Mouse (Mus musculus): ENCODE results near the gene Kdf1.

Gene Kdf1

DNA sequence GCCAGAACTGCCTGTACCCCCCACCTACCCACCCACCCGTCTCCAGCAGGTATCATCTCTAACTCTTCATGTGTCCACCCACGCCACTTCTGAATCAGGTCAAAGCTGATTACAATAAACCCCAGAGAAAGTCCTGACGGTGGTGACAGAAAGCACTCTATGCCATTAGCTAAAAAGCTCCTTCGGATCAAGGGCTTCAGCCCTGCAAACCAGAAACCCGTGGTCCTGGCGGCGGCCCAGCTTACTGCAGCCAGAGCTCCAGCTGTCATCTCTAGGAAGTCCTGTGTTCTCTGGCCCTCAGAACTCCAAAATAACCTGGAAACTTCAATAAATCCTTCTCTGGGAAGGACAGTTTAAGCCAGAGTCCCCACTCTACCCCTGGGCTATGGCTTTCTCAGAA, 23.1 kb upstream of the Kdf1 start:
- CTCF ChIA-PET: interaction anchor here (1.1 kb wide), 1 partner anchor 18 kb away, joined by 3 read pairs; no protein-coding TSS in a partner anchor

GRCm38 (mm10) chr4:133496738-133497445, 21.9 kb upstream of the Kdf1 start:
- CTCF ChIA-PET: no interaction called here

- CTCF ChIA-PET: interaction anchor here (0.7 kb wide), 1 partner anchor 90 kb away, joined by 3 read pairs; no protein-coding TSS in a partner anchor
Observed at GRCm38 (mm10) chr4:133497461-133498159, 21.2 kb upstream of the Kdf1 start.

DNA sequence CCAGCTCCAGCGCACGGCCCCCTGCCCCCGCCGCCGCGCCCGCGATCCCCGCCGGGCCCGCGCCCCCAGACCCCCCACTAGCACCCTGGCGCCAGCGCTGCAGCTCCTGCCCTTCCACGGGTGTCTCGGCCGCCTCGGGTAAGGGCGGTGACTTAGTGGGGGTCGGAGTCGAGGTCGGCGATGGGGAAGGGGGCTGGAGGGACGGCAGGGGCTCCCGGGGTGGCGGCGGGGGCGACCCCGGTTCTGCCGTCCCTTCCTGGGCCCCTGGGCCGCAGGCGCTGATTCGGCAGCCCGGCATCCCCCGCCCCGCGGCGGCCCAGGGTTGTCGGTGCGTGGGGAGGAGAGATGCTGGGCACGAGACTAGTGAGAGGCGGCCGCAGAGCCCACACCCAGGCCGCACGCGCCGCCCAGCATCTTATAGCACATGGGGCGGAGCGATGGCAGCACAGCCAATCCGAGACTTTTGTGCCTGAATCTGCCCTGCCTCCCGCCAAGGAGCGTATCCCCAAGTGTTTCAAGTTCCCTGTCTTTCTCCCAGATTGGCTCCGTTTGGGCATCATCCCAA, 20.5 kb upstream of the Kdf1 start, which contains the start of gene Trnp1:
Gene Trnp1 (minus strand): TSS at position 391 of the 565 bp plus-strand sequence.
- CTCF ChIA-PET: interaction anchor here (0.7 to 1.4 kb wide), 2 partner anchors 17 to 90 kb away, joined by 3 to 18 read pairs; no protein-coding TSS in a partner anchor

- CTCF ChIA-PET: no interaction called here
Observed at GRCm38 (mm10) chr4:133501514-133501913, 17.2 kb upstream of the Kdf1 start.

DNA sequence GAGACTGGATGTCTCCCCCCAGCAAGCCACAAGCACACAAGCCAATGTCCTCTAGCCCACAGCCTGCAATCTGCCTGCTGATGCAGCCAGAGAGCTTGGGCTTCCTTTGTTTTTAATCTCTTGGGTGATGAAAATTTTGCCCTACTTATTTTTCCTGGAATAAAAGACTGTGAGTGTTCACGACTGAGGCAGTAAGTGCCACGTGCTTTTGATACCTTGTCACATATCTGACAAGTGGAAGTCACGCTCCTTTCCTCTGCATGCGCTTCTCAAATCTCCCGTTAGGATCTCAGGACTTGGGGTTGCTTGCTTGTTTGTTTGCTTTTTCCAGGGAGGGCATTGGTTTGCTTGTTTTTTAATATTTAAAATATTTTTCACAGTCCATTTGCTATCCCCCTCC, 14.5 kb upstream of the Kdf1 start:
- CTCF ChIA-PET: no interaction called here

DNA sequence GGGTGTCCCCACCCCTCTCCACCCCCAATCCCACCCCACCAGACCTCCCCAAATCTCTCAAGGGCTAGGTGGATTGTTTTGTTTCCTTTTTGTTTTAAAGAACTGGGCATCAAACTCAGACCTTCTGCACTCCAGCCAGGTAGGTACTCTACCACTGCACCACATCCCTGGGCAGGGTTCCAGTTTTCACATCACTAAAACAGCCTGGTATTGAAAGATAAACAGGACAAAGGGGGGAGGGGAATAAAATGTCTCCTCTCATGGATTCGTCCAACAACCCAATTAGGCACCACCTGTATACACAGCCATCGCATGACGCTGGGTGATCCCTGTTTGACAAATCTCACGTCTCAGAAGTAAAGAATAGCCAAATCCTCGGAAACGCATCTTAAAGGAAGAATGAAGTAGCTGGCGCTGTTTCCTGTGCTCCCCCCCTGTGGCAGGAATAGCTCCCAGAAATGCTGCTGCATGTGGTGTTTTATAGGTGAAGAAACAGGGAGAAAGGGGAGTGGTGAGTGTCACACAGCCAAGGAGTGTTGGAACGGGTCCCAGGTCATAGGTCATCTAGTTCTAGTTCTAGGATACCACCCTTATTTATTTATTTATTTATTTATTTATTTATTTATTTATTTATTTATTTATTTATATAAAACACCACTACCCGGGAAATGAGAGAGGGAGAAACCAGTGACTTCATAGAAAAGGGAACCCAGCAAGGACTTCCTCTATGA, 13.8 kb upstream of the Kdf1 start:
- CTCF ChIA-PET: no interaction called here

DNA sequence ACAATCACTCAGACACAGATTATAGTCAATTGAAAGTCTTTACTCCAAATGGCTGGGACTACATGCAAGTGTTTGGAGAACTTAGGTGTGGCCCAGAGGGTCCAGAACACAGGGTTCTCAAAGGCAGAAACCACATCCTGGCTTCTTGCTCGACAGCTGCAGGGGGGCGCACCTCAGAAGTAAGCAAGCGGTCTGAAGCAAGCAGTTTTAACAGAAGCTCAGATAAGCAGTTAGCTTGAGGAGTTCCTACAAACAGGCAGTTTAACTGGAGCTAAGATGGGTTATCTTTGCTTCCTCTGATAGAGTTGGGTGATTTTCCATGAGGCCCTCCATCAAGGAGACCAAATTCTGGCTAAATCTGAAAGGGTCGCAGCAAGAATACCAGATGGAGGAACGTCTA, 12.2 kb upstream of the Kdf1 start:
- CTCF ChIA-PET: no interaction called here

DNA sequence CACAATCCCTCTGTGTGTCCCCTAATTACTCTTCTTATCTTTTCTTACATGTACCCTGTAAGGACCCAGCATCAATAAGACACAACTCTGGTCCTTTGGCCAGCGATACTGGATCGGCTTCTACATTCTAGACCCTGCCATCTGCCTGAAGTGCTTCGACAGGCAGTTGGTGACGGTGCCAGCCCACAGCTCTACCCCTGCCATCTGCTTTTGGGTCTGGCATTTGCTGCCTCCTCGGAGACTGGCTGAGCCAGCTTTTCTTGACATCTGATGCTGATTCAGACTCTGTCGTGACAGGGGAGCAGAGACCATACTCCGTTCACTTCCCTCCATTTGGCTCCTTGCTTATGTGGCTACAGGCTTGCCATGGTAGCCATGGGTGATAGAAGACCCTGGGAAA, 9.8 kb upstream of the Kdf1 start:
- CTCF ChIA-PET: no interaction called here

DNA sequence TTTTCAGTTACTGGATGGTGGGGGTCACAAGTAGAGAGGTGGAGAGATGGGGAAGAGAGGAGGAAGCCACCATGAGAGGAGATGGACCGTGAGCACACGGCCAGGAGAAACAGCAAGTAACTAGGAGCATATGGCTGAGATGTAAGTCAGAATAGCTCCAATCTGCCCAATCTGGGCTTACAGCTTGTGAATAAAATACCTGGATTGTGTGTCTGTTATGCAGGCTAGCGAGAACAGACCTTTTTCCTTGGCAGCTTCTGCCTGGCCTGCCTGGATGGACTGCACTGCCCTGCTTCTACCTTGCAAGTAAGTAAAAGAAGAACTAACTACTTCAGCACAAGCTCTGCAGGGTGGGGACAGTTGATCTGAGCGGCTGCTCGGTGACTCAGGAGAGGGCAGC, 7.7 kb upstream of the Kdf1 start:
- CTCF ChIA-PET: no interaction called here

DNA sequence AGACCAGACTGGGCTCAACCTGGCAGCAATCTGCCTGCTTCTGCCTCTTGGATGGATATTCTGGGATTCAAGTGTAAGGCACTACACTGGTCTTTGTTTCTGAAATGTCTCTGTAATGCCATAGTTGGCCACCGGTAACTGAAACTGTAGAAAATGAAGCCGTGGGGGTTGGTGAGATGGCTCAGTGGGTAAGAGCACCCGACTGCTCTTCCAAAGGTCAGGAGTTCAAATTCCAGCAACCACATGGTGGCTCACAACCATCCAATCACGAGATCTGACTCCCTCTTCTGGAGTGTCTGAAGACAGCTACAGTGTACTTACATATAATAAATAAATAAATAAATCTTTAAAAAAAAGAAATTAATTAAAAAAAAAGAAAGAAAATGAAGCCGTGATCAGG, 6.3 kb upstream of the Kdf1 start:
- CTCF ChIA-PET: interaction anchor here (0.7 kb wide), 1 partner anchor 78 kb away, joined by 3 read pairs; no protein-coding TSS in a partner anchor

DNA sequence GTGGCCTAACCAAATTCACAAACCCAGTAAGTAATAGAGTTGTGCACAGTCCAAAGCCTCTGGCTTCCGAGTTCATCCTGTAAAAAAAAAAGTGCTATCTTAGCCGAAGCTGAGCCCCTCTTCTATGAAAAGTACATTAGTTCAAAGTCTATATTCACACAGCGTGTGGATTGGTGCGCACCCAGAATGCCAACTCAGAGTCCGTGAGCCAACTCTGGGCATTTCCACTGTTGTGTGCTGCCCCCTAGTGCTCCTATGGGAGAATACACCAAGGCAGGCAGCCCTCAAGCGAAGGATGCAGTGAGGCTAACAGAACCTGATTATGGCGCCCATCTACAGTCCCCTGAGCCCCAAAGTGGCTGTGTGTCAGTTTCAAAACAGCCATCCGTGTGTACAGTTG, 5.8 kb upstream of the Kdf1 start:
- CTCF ChIA-PET: interaction anchor here (0.5 to 0.9 kb wide), 3 partner anchors 10 to 78 kb away, joined by 3 to 4 read pairs (median 3); no protein-coding TSS in a partner anchor

- CTCF ChIA-PET: no interaction called here
Observed at GRCm38 (mm10) chr4:133519369-133519665, 554 bp downstream of the Kdf1 start.

GRCm38 (mm10) chr4:133521502-133521901, 2.7 kb downstream of the Kdf1 start:
- CTCF ChIA-PET: no interaction called here

- CTCF ChIA-PET: no interaction called here
Observed at GRCm38 (mm10) chr4:133527788-133528187, 9.0 kb downstream of the Kdf1 start.

GRCm38 (mm10) chr4:133532777-133533176, 14.0 kb downstream of the Kdf1 start:
- CTCF ChIA-PET: no interaction called here

- CTCF ChIA-PET: interaction anchor here (0.6 kb wide), 1 partner anchor 513 kb away, joined by 5 read pairs; no protein-coding TSS in a partner anchor
Observed at GRCm38 (mm10) chr4:133536081-133536480, 17.3 kb downstream of the Kdf1 start.

DNA sequence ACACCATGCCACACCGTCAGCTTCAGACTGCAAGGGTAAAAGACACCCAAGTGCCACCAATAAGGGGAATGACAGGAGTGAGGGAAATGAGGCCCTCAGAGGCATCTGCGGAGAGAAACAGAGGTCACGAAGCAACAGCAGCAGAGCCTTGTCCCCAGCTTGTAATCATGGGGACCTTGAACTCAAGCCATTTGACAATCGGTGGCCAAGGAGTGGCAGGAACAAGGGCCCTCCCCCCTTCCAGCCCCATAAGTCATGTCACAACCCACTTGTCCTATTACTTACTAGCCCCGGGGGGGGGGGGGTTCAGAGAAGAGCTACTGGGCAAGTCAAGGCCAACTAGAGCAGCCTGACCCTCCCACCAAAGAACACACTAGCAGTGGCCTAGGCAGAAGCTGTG, 17.9 kb downstream of the Kdf1 start:
- CTCF ChIA-PET: interaction anchor here (0.6 kb wide), 1 partner anchor 514 kb away, joined by 5 read pairs; no protein-coding TSS in a partner anchor

DNA sequence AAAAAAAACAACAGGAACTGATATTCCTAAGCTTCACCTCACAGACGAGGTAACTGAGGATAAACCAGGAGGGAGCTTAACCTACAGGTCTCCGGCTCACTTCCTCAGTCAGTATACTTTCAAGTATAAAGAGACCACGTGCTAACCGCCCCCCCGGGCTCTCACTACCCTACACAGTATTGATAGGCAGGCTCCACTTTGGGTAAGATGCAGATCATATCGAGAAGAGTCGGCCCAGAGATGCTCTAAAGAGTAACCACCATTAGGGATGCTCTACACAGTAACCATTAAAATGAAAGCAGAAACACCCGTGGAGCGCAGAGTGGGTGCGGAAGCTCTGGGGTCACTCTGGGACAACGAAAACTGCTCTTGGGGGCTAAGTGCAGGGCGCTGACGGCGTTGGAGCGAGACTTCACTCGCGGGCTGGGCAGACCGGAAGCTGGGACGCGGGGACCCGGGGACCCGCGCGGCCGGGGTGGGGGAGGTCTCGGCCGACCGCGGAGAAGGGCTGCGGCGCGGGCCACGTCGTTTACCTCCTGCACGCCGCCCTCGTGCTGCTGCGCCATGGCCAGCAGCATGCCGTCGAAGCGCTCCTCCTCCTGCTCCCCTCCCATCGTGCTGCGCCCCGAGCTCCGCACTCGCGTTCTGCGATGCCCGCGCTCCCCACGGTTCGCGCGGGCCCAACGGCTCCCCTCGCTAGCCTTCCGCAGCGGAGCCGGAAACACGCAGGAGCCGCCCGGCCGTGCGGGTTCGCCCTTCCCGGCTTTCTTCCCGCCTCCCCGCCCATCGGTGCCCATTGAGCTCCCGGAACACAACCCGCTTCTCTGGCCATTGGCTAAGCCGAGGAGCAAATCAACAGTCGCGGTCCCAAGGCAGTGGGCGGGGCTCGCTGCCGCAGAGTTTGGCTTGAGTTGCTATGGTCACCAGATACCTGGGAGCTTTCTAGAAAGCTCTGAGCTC, 26.8 kb downstream of the Kdf1 start, which contains the start of gene Nudc:
Gene Nudc (minus strand): TSS at position 725 of the 960 bp plus-strand sequence.
- CTCF ChIA-PET: interaction anchor here (0.7 kb wide), 1 partner anchor 8 kb away, joined by 3 read pairs; no protein-coding TSS in a partner anchor

GRCm38 (mm10) chr4:133552029-133552428, 33.3 kb downstream of the Kdf1 start:
- CTCF ChIA-PET: no interaction called here

Measured in spleen, embryonic (tissue).